Mouse (Mus musculus) embryo, embryonic 11 days (tissue): ENCODE measurements around the gene 1700008P02Rik.
"Not testable (repeated sequence)": the region's sequence is repeated elsewhere in the genome, so short reads cannot be mapped to it uniquely, and the experiment has no call there.

Experiments
- DNase-seq: peaks from one replicate; pipeline ENCODE4 v3.0.0-alpha.2; 2015

1700008P02Rik gene

GRCm38 (mm10) chr3:6620343-6620742, at the start of gene 1700008P02Rik:
TSS of gene 1700008P02Rik (minus strand) at chr3:6620443.
- no peak for DNase-seq

GRCm38 (mm10) chr3:6649411-6649810, 29.2 kb upstream of the 1700008P02Rik start:
- no peak for DNase-seq

GRCm38 (mm10) chr3:6638151-6638550, 17.9 kb upstream of the 1700008P02Rik start:
- not testable (repeated sequence) for DNase-seq

GRCm38 (mm10) chr3:6634256-6634655, 14.0 kb upstream of the 1700008P02Rik start:
- DNase-seq, result no peak

GRCm38 (mm10) chr3:6617881-6618280, 2.4 kb downstream of the 1700008P02Rik start:
- DNase-seq, result no peak
